Mouse (Mus musculus) thymus, postnatal 0 days (tissue): ENCODE measurements around the gene Asb1. TPM values are rescaled to one million over a fixed set of nuclear protein-coding genes. Genes with fewer than 3 reads are reported as not detected.

Experiments
- DNase-seq: peaks from one replicate; pipeline ENCODE4 v3.0.0-alpha.2; 2015; ENCODE audit warnings: low spot score
- polyA plus RNA-seq: library from polyadenylated mRNA; unstranded; fragments of >200 nt; fragmentation: Nextera tagmentation; extraction: Ambion mirVana; gene quantifications from 2 replicates; pipeline ENCODE4 v1.2.1, GENCODE M21; 2015

The Asb1 gene
- polyA plus RNA-seq, 1 experiment from 2014 or later = 4.3 TPM

DNA sequence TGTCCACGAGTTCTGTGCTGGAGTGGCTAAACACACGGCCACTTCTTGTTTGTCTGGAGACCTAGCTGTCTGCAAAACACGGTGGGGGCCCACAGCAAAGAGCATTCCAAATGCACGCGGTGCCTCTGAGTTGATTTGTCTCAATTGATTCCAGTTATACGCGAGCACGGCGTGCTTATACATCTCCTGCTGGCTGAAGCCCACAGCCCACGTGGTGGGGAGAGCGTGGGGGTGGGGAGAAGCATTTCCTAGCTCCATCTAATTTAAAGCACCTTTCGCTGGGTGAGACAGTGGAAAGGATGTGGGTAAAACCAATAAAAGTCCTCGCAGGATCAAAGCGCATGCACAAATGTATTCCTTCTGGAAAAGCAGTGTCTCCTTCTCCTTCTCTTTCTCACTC lies 65.3 kb downstream of the Asb1 start:
- DNase-seq = no peak

- no peak for DNase-seq
These were observed 66.4 kb downstream of the Asb1 start for GRCm38 (mm10) chr1:91606701-91607100.

GRCm38 (mm10) chr1:91607141-91607540 lies 66.8 kb downstream of the Asb1 start:
- DNase-seq = no peak

Other genes with a start within 250 kb of the Asb1 start
- 15.6 and 16.2 TPM in 2 replicates for gene Scly, start 242.2 kb upstream of the Asb1 start, polyA plus RNA-seq
- 0.19 and 0.20 TPM in 2 replicates for gene Espnl, start 218.5 kb upstream of the Asb1 start, polyA plus RNA-seq
- gene Klhl30, start 189.5 kb upstream of the Asb1 start, polyA plus RNA-seq = 0.27 and 0.55 TPM in 2 replicates
- 1.1 and 1.3 TPM in 2 replicates for gene Erfe, start 174.1 kb upstream of the Asb1 start, polyA plus RNA-seq
- 129 and 133 TPM in 2 replicates for gene Ilkap, start 141.7 kb upstream of the Asb1 start, polyA plus RNA-seq
- gene Hes6, start 126.5 kb upstream of the Asb1 start, polyA plus RNA-seq = 216 and 236 TPM in 2 replicates
- 0.95 and 1.1 TPM in 2 replicates for gene Per2, start 81.2 kb upstream of the Asb1 start, polyA plus RNA-seq
- gene Traf3ip1, start 45.9 kb upstream of the Asb1 start, polyA plus RNA-seq = 4.6 and 5.1 TPM in 2 replicates